Mouse (Mus musculus): Measurements from ENCODE around the gene Ift52.
A peak's percentile ranks its signal among the peaks of the same experiment; 100 is the strongest.

The Ift52 gene

DNA sequence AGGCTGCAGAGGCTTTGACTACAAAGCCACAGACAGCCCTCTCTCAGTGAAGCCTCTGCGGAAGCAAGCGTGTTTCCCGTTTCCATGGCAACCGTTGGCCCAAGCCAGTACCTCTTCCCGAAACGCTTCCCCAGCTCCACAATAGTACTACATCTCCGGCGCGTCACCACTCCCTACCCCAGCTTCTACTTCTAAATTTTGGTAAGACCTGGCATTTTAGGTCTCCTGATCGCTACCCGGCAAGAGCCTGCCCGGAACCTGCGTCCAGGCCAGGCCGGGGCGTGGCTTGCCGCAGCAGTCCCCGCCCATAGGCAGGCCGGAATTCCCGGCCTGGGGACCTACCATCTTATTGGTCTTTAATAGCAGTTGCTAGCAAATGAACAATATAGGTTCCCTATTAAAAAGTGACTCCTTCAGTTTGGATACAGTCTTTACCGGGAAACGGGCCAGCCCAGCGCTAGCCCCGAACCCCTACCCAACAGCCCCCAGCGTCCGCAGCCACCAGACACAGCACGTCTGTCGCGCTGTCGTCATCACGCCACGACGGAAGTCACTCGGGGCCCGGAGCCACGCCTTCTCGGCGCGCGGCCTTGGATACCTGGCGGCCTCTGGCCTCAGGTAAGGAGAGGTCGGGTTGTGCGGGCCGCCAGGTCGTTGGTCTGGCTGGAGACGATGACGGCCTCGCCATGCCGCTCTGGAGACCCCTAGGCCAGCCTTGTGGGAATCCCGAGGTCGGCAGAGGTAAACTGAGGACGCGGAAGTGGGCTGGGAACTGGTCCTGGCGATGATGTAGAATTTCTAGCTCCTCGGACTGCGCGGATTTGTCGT lies at the start of gene Ift52:
Ift52 (plus strand) TSS at position 439 of the 828 bp plus-strand sequence.
- DNase-seq: peak; percentile 94

DNA sequence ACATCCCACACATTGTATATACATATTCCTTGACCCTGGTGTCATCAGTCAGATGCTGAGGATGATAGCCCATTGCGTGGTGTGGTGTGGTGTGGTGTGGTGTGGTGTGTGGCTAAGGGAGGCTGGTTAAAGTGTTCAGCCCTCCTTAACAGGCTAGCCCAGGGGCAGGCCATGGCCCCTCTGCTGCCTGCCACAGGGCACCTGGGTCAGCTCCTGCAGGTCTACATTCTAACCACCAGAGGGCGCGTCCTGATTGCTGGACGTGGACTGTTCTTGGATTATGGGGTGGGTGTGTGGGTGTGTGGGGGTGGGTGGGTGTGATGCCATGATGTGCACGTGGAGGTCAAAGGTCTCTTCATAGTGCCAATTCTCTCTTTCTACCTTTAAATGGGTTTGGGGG lies 48.8 kb upstream of the Ift52 start:
- DNase-seq: peak; percentile 54

DNA sequence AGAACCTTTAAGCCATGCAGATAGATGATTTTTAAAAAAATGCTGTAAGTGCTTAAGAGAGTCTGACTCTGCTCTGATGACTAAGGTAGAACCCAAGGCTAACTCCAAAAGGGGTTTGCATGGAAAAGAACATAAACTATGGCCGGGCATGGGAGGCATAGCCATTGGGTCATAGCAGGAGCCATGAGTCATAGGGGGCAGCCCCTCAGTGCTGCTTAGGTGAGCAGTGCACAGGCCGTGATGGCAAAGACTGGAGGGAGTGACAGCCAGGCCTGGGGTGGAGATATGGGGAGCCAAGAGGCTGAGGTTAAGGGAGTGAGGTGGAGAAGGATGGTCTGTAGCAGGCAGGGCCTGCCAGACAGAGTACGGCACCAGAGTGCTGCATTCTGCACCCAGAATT lies 48.1 kb upstream of the Ift52 start:
- DNase-seq: no peak

DNA sequence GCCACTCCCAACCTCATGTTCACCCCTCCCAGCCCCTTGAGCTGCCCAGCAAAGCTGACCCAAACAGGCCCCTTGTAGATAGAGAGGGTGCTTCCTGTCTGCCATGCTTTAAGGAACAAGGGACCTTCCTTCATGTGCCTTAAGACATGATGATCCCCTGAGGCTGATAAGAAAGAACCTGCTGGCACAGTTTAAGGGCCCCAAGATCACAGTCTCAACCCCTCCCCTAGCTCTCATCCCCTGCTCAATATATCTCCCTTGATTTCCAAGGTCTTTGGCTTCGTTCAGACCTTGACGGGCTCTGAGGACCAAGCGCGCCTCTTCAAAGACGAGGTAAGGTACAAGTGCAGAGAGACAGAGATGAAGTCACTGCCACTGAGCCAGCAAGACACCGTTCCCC lies 46.3 kb upstream of the Ift52 start:
- no peak for DNase-seq

DNA sequence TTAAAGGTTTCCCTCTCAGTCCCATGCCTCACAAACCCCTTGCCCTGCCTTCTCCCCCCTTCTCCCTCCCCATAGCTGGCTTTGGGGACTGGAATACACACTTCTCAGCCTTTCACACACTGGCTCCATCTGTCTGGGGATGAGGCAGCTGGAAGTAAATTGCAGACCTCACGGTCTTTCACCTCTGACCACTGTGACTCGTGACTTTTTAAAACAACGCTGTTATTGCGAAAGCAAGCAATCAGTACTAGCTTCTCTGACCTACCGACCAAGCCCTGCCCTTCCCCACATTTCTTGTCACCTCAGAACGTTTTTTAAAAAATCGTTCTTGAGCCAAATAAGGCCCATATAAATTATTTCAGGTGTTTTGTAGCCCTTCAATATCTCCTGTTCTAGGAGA lies 44.4 kb upstream of the Ift52 start:
- DNase-seq: no peak

DNA sequence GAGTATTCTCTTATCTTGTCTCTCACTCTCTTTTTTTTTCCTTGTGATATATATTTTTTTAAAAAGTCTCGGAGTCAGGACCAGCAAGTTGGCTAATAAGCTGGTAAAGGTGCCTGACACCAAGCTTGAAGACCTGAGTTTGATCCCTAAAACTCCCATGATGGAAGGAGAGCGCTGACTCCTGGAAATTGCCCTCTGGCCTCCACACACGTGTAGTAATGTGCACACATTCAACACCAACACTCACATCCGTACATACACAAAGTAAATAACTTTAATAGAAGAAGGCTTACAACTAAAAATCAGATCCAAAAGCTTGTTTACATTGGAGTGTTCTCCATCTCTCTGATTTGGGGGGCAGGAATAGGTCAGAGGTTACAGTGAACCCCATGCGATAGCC lies 43.9 kb upstream of the Ift52 start:
- DNase-seq: no peak

DNA sequence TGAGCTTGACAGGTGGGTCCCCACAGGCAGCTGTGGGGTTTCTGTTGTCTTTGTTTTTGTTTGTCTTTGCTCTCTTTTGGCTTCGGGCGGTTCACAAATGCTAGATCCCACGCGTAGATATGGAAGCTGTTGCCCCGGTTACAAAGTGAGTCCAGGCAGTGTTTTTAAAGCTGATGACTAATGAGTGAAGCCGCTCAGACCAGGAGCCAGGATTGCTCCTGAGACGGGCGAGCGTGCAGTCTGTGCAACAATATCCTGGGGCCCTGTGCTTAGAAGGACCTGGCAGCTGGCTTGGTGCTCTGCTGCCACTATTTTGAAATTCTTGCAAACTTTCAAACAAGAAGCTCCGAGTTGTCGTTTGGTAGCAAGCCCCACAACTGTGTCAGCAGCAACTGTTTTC lies 43.5 kb upstream of the Ift52 start:
- DNase-seq: no peak

DNA sequence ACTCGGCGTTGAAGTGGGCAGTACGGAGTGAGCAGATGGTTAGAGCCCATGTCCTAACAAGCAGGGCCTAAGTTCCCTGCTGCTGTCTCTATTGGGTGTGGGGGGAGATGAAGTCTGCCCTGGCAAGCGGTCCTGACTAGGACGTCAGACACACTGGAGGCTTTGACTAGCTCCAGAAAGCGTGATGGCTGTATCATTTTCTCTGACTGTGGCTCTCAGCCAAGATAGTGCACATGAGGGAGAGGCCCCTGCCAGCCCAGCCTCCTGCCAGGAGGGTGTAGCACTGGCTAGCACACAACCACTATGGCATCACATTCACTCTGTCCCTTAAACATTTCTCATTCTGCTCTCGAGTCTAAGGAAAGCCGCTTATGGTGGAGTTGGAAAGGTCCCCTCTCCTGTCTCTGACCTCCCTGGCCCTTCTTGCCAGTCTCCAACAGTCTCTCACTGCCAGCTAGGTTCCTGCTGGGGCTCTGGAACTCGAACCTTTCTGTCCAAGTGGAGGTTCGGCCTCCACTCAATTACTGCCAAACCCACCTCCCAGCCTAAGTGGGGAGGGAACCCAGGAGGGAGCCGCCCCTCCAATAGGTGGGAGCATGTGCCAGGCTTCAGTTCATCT lies 41.9 kb upstream of the Ift52 start:
- no peak for DNase-seq

DNA sequence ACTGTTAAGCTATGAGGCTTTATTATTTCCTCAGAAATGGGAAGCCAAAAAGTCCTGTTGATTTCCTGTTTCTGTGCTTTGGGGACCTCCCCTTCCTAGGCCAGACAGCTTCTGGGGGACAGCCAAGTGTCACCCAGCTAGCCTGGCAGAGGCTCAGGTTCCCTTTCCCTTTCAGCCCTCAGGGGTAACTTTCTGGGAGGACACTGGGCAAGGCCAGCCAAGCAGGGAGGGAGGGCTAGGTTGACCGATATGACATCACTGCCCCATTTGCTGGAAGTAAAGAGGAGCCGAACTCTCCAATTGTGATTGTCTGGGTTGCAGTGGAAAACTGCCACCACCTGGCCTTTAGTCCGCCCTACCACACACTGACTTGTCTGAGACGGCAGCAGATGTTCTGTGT lies 41.2 kb upstream of the Ift52 start:
- DNase-seq: peak; percentile 71

DNA sequence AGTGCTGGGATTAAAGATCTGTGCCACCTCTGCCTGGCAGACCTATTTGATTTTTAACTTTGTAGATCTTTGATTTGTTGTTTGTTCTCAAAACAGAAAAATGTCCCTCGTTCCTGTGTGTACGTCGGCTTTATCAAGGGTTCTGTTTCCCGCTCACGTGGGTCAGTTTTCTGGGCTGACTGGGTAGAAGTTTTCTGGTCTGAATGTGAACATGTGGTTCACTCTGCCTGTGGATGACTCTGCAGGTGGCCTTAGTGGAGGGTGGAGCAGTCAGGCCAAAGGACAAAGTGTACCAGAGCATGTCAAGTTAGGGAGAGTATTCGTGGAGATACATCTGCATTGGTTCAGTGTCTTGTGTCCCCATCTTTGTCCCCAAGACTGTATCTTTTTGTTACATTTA lies 32.8 kb upstream of the Ift52 start:
- DNase-seq: peak; percentile 55

DNA sequence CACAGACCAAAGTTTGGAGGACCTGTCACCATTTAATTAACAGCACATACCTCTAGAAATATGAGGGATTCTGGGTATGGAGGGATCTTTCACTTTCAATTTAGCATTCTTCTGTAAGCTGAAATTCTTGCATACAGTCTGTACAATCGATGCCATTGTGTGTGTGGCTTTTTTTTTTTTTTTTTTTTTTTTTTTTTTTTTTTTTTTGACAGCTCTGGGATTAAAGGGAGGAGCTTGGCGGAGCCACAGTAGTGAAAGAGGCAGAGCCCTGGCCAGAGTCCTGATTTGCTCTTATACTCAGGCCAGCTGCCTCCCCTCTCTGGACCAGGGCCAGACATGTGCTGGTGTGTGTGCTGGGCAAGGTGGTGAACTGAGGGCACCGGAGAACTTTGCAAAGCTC lies 31.2 kb upstream of the Ift52 start:
- DNase-seq: peak; percentile 93

DNA sequence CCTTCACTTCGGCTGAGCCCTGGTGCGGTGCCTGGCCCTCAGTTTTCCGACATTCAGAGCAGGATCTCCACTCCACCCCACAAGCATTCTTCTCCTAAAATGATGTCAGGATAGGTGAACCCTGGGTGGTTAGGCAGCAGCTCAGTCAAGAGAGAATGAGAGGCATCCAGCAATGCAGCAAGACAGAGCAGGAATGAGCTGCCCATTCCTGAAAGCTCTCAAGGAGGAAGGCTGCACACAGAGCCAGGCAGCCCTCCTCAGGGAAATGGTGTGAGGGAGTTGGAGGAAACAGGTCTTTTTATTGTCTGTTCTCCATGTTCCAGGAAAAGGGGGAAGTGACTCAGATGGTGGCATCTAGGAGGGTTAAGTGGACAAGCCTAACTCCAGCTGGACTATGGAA lies 30.4 kb upstream of the Ift52 start:
- DNase-seq: no peak

DNA sequence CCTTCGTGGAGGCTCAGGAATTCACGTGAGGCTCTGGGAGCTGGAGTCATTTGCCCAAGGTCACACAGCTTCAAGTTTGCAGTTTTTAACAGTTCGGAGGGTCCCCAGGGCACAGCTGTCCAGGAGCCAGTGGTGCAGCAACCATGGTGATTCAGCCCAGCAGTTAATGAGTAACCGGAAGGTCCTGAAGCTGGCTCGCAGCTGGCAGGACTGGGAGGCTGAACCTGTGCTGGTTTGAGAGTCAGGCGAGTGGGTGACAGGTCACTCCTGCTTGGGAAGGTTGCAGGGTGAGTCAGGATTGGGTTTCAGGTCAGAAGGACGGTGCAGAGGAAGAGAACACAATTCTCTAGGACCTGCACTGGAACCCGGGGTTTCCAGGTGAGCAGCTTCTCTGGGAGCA lies 29.9 kb upstream of the Ift52 start, which contains the start of gene Sgk2:
Sgk2 (plus strand) TSS at position 113 of the 400 bp plus-strand sequence.
- DNase-seq: peak; percentile 91

DNA sequence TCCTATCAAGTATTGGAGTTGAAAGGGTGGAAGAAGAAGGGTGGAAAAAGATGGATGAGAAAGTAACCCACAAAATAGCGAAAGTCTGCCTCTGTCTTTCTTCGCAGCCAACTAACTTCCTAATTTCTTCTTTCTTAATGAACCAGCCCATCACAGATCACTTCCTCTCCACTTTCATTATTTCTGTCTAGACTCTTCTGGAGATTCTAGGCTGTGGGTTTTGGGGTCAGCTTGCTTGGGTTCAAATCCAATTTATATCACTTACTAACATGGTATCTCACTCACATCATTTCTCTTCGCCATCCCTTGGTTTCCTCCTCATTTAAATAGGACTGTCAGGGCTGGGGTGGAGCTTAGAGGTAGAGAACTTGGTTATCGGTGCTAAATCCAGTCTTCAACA lies 28.9 kb upstream of the Ift52 start:
- DNase-seq: no peak

DNA sequence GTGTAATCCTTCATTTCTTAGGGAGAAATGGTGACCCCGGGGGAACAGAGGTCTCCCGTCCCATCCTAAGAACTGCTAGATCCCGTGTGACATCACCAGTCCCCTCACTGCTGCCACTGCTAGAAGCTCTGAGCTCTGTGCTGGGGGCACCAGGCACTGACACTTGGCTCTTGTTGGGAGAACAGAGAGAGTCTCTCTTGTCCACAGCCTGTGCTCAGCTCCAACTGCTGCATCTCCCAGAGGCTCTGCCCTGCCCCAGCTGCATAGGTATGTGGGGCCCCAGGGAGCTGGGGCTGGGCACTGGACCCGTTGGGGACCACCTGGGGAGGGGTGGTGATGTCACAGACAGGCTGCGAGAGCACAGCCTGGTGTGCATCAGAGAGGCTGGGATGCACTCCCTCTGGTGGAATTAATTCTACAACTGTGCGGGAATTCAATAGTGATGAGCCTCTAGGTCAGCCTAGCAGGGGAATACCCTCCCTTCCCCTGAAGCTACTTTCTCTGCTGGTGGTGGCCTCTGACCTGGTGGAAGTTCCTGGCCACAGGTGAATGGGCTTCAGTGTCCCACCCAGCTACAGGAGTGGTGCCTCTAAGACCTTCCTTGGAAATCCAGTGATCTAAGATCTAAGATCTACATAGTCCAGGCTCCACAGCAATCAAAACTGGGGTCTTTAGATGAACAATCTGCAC lies 25.6 kb upstream of the Ift52 start:
- DNase-seq: no peak

DNA sequence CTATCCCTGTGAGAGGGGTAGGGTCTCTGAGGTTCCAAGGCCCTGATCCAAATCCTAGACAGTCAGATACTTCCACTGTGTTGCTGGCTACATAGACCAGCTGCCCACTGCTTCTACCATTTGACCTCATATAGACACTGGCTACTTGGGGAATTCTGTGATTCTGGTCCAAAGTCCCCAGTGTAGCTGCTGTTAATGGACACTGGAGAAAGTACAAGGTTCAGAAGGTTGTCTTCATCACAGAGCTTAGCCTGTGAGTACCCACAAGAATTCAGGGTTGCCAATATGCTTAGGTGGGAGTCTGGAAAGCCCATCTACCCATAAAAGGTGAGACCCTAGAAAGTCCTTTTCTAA lies 25.1 kb upstream of the Ift52 start:
- peak; percentile 58 for DNase-seq

DNA sequence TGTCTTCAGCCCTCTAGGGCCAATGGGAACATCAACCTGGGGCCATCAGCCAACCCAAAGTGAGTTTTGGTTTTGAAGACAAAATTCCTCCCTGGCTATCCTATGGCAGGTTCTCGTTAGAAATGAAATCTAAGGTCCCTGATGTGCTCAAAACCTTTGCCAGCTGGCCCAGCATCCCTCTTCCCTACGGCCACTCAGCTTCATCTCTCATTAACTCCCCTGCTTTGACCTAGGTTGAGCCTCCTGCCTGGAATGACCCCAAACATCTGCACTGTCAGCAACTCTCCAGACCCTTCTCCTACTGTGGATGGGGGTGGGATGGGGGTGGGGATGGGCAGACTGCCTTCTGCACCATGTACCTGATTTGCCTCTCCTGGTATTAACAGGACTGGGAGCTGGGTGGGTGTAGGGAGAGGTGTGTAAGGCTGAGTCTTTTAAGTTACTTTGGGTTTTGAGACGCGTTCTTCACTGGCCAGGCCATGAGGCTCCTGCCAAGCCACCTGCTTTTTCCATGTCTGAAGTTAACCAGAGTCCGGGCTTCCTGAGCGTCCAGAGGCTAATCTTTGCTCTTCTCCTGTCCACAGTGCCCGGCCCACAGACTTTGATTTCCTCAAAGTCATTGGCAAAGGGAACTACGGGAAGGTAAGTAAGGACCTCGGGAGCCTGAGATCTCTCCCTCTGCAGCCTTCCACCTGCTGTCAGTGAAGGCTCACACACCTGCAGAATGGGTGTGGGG lies 23.1 kb upstream of the Ift52 start:
- DNase-seq: peak; percentile 49

DNA sequence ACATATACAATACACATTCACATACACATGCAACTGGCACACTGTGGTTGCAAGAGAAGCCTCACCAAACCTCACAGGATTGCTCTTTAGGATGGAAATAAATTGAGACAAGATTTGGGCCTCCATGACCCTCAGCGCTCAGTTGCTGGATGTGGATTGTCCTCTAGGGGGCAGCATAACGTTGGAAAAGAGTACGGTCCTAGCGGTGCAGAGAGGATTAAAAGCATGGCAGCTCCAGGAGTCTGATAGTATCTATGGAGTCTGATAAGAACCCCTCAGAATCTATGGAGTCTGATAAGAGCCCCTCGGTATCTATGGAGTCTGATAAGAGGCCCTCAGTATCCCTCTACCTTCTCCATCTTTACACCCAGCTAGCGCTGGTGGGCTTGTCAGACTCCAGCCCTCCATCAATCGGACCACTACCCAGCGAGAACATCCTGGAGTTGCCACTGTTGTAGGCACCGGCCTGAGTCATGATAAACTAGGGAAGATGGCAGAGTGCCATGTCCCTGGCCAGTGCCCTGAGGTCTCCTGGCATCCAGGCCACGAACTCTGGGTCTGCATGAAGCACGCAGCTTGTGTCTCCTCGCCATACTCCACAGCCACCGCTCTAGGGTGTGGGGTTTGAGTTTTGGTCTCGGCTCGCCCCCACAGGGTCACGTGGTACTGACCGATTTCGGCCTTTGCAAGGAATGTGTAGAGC lies 18.5 kb upstream of the Ift52 start:
- DNase-seq: peak; percentile 65

DNA sequence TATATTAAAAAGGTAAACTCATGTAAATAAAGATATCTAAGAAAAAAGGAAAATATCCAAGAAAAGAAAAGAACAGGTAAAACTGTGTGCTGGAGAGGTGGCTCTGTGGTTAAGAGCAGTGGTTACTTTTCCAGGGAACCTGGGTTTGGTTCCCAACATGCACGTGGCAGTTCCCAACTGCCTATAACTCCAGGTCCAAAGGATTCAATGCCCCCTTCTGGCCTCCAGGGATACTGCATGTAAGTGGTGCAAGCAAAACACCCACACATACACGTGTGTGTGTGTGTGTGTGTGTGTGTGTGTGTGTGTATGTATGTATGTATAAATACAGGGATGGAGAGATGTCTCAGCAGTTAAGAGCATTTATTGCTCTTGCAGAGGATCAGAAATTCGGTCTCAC lies 17.4 kb upstream of the Ift52 start:
- DNase-seq: peak; percentile 61

DNA sequence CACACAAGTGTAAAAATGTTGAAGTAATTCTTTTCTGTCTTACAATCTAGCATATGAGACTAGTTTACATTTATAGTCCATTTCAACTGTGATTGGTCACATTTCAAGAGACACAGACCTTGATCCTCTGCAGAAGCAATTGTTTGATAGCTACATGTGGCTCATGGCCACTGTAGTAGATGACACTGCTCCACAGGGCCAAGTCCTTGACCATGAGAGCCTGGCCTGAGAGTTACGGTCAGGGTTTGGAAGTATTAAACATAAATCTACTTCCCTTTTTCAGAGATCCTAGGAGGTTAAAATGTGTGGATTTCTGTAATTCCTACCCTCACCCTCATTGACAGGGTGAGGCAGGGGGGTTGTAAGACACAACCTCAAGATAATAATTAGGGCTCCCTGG lies 16.1 kb upstream of the Ift52 start:
- no peak for DNase-seq

DNA sequence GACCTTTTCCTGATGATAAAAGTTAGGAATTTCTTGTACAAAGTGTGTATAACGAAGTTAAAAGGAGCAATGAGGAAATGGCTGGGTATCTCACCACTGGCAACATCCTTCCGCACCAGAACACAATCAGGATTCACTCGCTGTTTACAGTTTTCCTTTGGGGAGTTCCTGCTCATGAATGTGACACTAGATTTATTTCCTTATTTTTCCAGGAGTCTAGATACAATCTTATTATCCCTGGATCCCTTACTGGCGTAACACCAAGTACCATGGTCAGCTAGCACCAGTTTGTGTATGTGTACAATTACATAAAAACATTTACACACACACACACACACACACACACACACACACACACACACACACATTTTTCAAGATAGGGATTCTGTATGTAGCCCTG lies 9.9 kb upstream of the Ift52 start:
- no peak for DNase-seq

DNA sequence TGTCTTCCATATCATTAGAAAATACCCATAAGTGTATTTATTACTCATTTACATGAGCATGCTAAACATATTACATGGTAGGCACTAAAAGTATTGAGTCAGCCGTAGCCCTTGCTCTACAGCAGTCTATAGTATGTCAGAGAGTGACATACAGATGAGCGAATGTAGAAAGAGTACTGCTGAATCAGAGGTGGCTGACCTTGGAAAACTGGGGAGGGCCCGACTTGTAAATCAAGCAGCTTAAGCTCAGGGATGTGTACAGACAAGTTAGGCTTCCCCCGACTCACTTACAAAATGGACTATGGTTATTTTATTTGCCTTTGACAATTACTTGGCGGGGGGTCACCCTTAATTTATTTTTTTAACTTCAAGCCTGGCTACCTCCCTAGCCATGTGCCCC lies 14.1 kb downstream of the Ift52 start:
- DNase-seq: no peak

DNA sequence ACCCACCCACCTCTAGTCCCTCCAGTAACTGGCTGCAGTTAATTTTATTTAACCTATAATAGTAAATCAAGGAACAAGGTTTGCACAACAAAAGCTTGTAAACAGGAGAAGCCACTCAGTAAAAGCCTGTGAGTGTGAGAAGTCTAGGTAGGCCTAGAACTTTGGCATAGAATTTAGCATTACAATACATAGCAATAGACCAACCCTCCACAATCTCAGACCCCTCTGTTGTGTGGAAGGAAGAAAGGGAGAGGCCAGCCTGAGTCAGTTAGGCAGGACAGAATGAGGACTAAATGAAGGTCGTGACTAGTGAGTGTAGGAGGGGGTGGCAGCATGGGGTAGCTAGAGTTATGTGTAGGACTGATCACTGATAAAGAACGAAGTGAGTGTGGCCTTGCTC lies 14.6 kb downstream of the Ift52 start:
- DNase-seq: no peak

Measured in kidney, postnatal 14 days (tissue).